20 mouse cellular contexts compared by ENCODE assay signal in genomic region chr4:66031320-66031870, GRCm38 (mm10).
A peak's percentile ranks its signal among the peaks of the same experiment; 100 is the strongest.
DNase-seq lines count a peak whose midpoint lies in the region; ATAC-seq and TF ChIP-seq lines count a peak whose summit lies in the region.
"Had no signal": no experiment of that assay in that cellular context is flagged by ENCODE, and none has a peak within 500 bp of the region (broad histone marks: within the 10 kb centered on the region; RNA-seq: fewer than 3 reads in every experiment).

No protein-coding gene starts in this region.

- no peak for ATAC-seq in forebrain, embryonic 14.5 days
- ATAC-seq in lung, embryonic 14.5 days (ENCODE audit: insufficient read depth): peak; percentile 35; the same call in 1 of the 2 replicates
- peak; percentile 76 for ATAC-seq in midbrain, embryonic 12.5 days (ENCODE audit: low FRiP score, low read depth)
- ATAC-seq in neural tube, embryonic 15.5 days (ENCODE audit: low FRiP score): peak; percentile 45; the same call in 1 of the 2 replicates
- ATAC-seq: Patski had no signal

- no peaks in the 10 kb centered on the region for H3K4me1 ChIP-seq in forebrain, embryonic 14.5 days (ENCODE audit: control insufficient read depth, insufficient read depth, low read length)
- H3K4me1 ChIP-seq in forebrain, embryonic 10.5 days: no peaks in the 10 kb centered on the region
- no peaks in the 10 kb centered on the region for H3K4me1 ChIP-seq in lung, embryonic 14.5 days (ENCODE audit: insufficient read depth)
- 0 out of 2 replicates have a peak, but pooled peaks cover 6% of the 10 kb centered on the region for H3K4me1 ChIP-seq in midbrain, embryonic 12.5 days
- peaks cover 8% of the 10 kb centered on the region; the same call in 1 of the 2 replicates for H3K4me1 ChIP-seq in neural tube, embryonic 15.5 days
- H3K4me1 ChIP-seq: embryonic facial prominence, embryonic 13.5 days; megakaryocyte, embryonic 14.5 days; stomach, embryonic 15.5 days had no signal

- H3K27ac ChIP-seq in forebrain, embryonic 14.5 days (ENCODE audit: low read depth, low read length): no peak overlapping the region
- no peak overlapping the region for H3K27ac ChIP-seq in forebrain, embryonic 10.5 days
- no peak overlapping the region for H3K27ac ChIP-seq in lung, embryonic 14.5 days (ENCODE audit: low read depth)
- H3K27ac ChIP-seq in midbrain, embryonic 12.5 days (replicated peaks): 0 out of 2 replicates have a peak overlapping the region, but pooled peaks have one; percentile 15
- no peak overlapping the region for H3K27ac ChIP-seq in neural tube, embryonic 15.5 days (replicated peaks)
- H3K27ac ChIP-seq: embryonic facial prominence, embryonic 13.5 days; heart, adult 2 months; stomach, embryonic 15.5 days had no signal

- H3K9me3 ChIP-seq in forebrain, embryonic 14.5 days (replicated peaks; ENCODE audit: control insufficient read depth, low read length): no peaks in the 10 kb centered on the region
- H3K9me3 ChIP-seq in forebrain, embryonic 10.5 days: no peaks in the 10 kb centered on the region
- no peaks in the 10 kb centered on the region for H3K9me3 ChIP-seq in lung, embryonic 14.5 days (ENCODE audit: low read depth, low read length)
- H3K9me3 ChIP-seq in midbrain, embryonic 12.5 days: no peaks in the 10 kb centered on the region
- no peaks in the 10 kb centered on the region for H3K9me3 ChIP-seq in neural tube, embryonic 15.5 days (replicated peaks)
- H3K9me3 ChIP-seq: embryonic facial prominence, embryonic 13.5 days; stomach, embryonic 15.5 days had no signal

- WGBS in forebrain, embryonic 14.5 days: 31% methylated on average over 9 of the region's 9 CpGs
- WGBS in forebrain, embryonic 10.5 days: 76% methylated on average over 9 of the region's 9 CpGs
- 50% methylated on average over 9 of the region's 9 CpGs for WGBS in lung, embryonic 14.5 days
- WGBS in midbrain, embryonic 12.5 days: 71% methylated on average over 9 of the region's 9 CpGs
- WGBS in neural tube, embryonic 15.5 days: 28% methylated on average over 9 of the region's 9 CpGs

- H3K4me3 ChIP-seq in forebrain, embryonic 14.5 days (ENCODE audit: low read depth, low read length): no peak overlapping the region
- H3K4me3 ChIP-seq in forebrain, embryonic 10.5 days: no peak overlapping the region
- no peak overlapping the region for H3K4me3 ChIP-seq in lung, embryonic 14.5 days (ENCODE audit: low read depth, low read length)
- no peak overlapping the region for H3K4me3 ChIP-seq in midbrain, embryonic 12.5 days
- no peak overlapping the region for H3K4me3 ChIP-seq in neural tube, embryonic 15.5 days (replicated peaks)
- H3K4me3 ChIP-seq: embryonic facial prominence, embryonic 13.5 days; heart, adult 2 months; megakaryocyte, embryonic 14.5 days; stomach, embryonic 15.5 days had no signal

- H3K9ac ChIP-seq in forebrain, embryonic 14.5 days (ENCODE audit: low read length): no peak overlapping the region
- no peak overlapping the region for H3K9ac ChIP-seq in lung, embryonic 14.5 days
- no peak overlapping the region for H3K9ac ChIP-seq in midbrain, embryonic 12.5 days (replicated peaks)
- no peak overlapping the region for H3K9ac ChIP-seq in neural tube, embryonic 15.5 days (replicated peaks)
- H3K9ac ChIP-seq: embryonic facial prominence, embryonic 13.5 days; stomach, embryonic 15.5 days had no signal

- no peak for TF ChIP-seq CTCF in lung, embryonic 14.5 days (IDR thresholded peaks at IDR 0.05; ENCODE audit: low read depth)

- no peaks in the 10 kb centered on the region for H3K36me3 ChIP-seq in forebrain, embryonic 14.5 days (ENCODE audit: control insufficient read depth, insufficient read depth, low read length)
- H3K36me3 ChIP-seq in forebrain, embryonic 10.5 days (replicated peaks): no peaks in the 10 kb centered on the region
- no peaks in the 10 kb centered on the region for H3K36me3 ChIP-seq in lung, embryonic 14.5 days (ENCODE audit: insufficient read depth)
- H3K36me3 ChIP-seq in midbrain, embryonic 12.5 days: no peaks in the 10 kb centered on the region
- no peaks in the 10 kb centered on the region for H3K36me3 ChIP-seq in neural tube, embryonic 15.5 days
- H3K36me3 ChIP-seq: embryonic facial prominence, embryonic 13.5 days; stomach, embryonic 15.5 days had no signal

- H3K4me2 ChIP-seq in forebrain, embryonic 14.5 days (ENCODE audit: low read length): no peak overlapping the region
- no peak overlapping the region for H3K4me2 ChIP-seq in lung, embryonic 14.5 days
- no peak overlapping the region for H3K4me2 ChIP-seq in midbrain, embryonic 12.5 days (replicated peaks)
- no peak overlapping the region for H3K4me2 ChIP-seq in neural tube, embryonic 15.5 days
- H3K4me2 ChIP-seq: embryonic facial prominence, embryonic 13.5 days; liver, embryonic 11.5 days; stomach, embryonic 15.5 days had no signal

- 0 out of 2 replicates have a peak, but pooled peaks cover 3% of the 10 kb centered on the region for H3K27me3 ChIP-seq in forebrain, embryonic 14.5 days (replicated peaks; ENCODE audit: control insufficient read depth, insufficient read depth, low read length)
- H3K27me3 ChIP-seq in forebrain, embryonic 10.5 days (ENCODE audit: poor library complexity, severe bottlenecking): peaks cover 25% of the 10 kb centered on the region
- no peaks in the 10 kb centered on the region for H3K27me3 ChIP-seq in lung, embryonic 14.5 days (ENCODE audit: insufficient read depth, low read length)
- no peaks in the 10 kb centered on the region for H3K27me3 ChIP-seq in midbrain, embryonic 12.5 days
- no peaks in the 10 kb centered on the region for H3K27me3 ChIP-seq in neural tube, embryonic 15.5 days (replicated peaks)
- H3K27me3 ChIP-seq: embryonic facial prominence, embryonic 13.5 days; megakaryocyte, embryonic 14.5 days; Patski; stomach, embryonic 15.5 days had no signal

- peak; percentile 18 for DNase-seq in forebrain, embryonic 14.5 days (ENCODE audit: low spot score)
- no peak for DNase-seq in forebrain, embryonic 10.5 days (ENCODE audit: extremely low spot score, low spot score)
- no peak for DNase-seq in lung, embryonic 14.5 days
- no peak for DNase-seq in lung, postnatal 4 days
- no peak for DNase-seq in lung, postnatal 10 days
- no peak for DNase-seq in urinary bladder, adult 2 months (ENCODE audit: low spot score)
- DNase-seq: adrenal gland, postnatal 36 days; cerebellum, postnatal 14 days; heart, adult 2 months; kidney, postnatal 4 days; left cerebral cortex, postnatal 4 days; spleen, adult 18-20 months; thymus, postnatal 14 days had no signal
